Mouse (Mus musculus): ENCODE data around the gene Gm5475.

DNA sequence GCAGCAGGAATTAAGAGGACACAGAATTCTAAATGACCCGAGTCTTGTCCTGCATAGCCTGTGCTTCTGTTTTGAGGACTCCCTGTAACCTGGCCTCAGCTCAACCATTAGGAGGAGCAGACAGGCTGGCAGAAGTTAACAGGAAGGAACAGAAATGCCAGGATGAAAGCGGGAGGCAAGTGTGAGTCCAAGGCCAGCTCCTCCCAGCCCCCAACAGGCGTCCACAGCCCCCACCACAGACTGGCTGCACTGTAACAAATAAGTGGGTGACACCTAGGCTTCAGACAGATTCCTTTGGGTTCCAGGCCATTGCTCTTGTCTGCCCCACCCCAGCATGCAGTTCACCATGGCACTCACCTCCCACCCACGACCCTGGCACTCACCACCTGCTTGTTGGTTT is 19.1 kb upstream of the Gm5475 start:
- TF ChIP-seq GATA1 (IDR thresholded peaks at IDR 0.05; ENCODE audit: borderline replicate concordance, low read length) (no peak), FLI1 (IDR thresholded peaks at IDR 0.05; ENCODE audit: low read length) (no peak)
